Mouse (Mus musculus): ENCODE measurements at regions not wholly inside any gene's neighbourhood (a gene's known extent, or its start where the extent isn't known, plus 50 kb on each side); places are given as distances from the start of the nearest gene placed in this dataset.

DNA sequence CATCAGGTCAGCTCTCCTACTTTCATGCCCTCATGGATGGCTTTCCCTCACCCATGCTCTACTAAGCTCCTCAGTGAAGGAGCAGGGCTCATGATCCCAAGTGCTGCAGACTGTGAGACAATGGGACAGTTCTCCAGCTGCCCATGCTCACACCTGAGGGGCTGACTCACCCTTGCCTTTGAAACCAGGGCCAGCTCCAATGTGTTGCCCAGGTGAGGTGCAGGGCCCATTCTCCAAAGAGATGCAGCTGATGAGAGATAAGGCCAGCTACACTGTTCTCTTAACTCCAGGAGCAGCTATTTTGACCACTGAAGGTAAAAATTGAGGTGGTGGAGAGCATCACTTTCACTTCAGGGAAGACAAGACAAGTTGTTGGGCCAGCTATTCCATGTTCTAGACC, 386.8 kb upstream of the Lingo2 start:
- Histone ChIP-seq H3K79me2 (ENCODE audit: control insufficient read depth, insufficient read depth, low read length, poor library complexity) (no peaks in the 10 kb centered on the region), H3K36me3 (ENCODE audit: control insufficient read depth in 1 of 2, insufficient read depth in 2 of 2, low read length in 2 of 2) (no peaks in the 10 kb centered on the region), H3K27me3 (ENCODE audit: control insufficient read depth in 1 of 2, insufficient read depth in 2 of 2, low read length in 2 of 2) (no peaks in the 10 kb centered on the region), H3K27ac (ENCODE audit: control insufficient read depth, low read depth, low read length) (no peak overlapping the region), H3K9ac (ENCODE audit: control insufficient read depth, low read depth, low read length, poor library complexity, severe bottlenecking) (no peak overlapping the region), H3K4me3 (ENCODE audit: control insufficient read depth in 1 of 2, insufficient read depth in 1 of 2, low read depth in 2 of 2, low read length in 2 of 2) (no peak overlapping the region), H3K9me3 (replicated peaks; ENCODE audit: insufficient read depth, low read length) (no peaks in the 10 kb centered on the region; the same call in 1 of the 2 replicates), H3K4me1 (ENCODE audit: control insufficient read depth in 1 of 2, insufficient read depth in 2 of 2, low read length in 2 of 2) (no peaks in the 10 kb centered on the region)
- TF ChIP-seq ZC3H11A (IDR thresholded peaks at IDR 0.05; ENCODE audit: low read depth, low read length), result no peak
- TF ChIP-seq KAT2A (conservative IDR thresholded peaks at IDR 0.05; ENCODE audit: low read depth, low read length), result no peak
- TF ChIP-seq MXI1 (IDR thresholded peaks at IDR 0.05; ENCODE audit: low read depth, low read length), result no peak
- no peak for TF ChIP-seq EP300 (IDR thresholded peaks at IDR 0.05; ENCODE audit: low read depth in 1 of 2, low read length in 2 of 2)
- no peak for TF ChIP-seq CHD1 (IDR thresholded peaks at IDR 0.05; ENCODE audit: low read depth, low read length)
- no peak for TF ChIP-seq SMC3 (IDR thresholded peaks at IDR 0.05; ENCODE audit: low read depth, low read length)
- no peak for TF ChIP-seq HCFC1 (IDR thresholded peaks at IDR 0.05; ENCODE audit: low read depth, low read length)
- no peak for TF ChIP-seq MEF2A (IDR thresholded peaks at IDR 0.05; ENCODE audit: extremely low read depth, insufficient replicate concordance, low read depth, low read length, poor library complexity, severe bottlenecking)
- no peak for TF ChIP-seq USF2 (IDR thresholded peaks at IDR 0.05; ENCODE audit: borderline replicate concordance in 1 of 2, insufficient read depth in 1 of 2, low read depth in 1 of 2, low read length in 2 of 2)
- TF ChIP-seq NRF1 (IDR thresholded peaks at IDR 0.05; ENCODE audit: insufficient read depth, low read depth, low read length, poor library complexity, severe bottlenecking), result no peak
- no peak for TF ChIP-seq UBTF (IDR thresholded peaks at IDR 0.05; ENCODE audit: borderline replicate concordance, insufficient read depth, low read depth, low read length)
- no peak for TF ChIP-seq SIN3A (IDR thresholded peaks at IDR 0.05; ENCODE audit: low read length)
- no peak for TF ChIP-seq TAL1 (IDR thresholded peaks at IDR 0.05; ENCODE audit: low read length)
- no peak for TF ChIP-seq MAZ (IDR thresholded peaks at IDR 0.05; ENCODE audit: low read depth, low read length)
- no peak for TF ChIP-seq ZMIZ1 (IDR thresholded peaks at IDR 0.05; ENCODE audit: low read depth, low read length)
- no peak for DNase-seq (ENCODE audit: low read depth, low spot score)

Measured in MEL (cell line).